Comparison of ENCODE assay signal across 21 mouse cellular contexts in the genomic region with DNA sequence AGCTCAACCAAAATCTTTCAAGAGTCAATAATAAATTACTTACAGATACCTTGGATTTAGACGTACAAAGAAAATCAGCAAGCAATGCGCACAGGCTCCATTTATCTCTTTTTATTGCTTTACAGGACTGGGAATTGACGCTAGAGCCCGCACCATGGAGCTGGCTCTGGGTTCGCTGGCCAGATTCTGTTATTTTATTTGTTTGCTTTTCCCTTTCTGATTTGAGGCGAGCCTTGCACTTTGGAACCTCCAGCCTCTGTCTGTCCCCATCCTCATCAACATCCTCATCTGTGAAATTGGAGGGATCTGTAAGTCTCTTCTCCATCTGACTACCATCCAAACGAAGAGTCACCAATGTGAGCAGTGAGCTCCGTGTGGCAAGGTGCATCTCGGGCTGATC. TPM values are rescaled to one million over a fixed set of nuclear protein-coding genes. Genes with fewer than 3 reads are reported as not detected.
DNase-seq lines count a peak whose midpoint lies in the region; ATAC-seq and TF ChIP-seq lines count a peak whose summit lies in the region.
"Had no signal": no experiment of that assay in that cellular context is flagged by ENCODE, and none has a peak within 500 bp of the region (broad histone marks: within the 10 kb centered on the region; RNA-seq: fewer than 3 reads in every experiment).

No protein-coding gene starts in this region.

- no peaks in the 10 kb centered on the region for H3K27me3 ChIP-seq in intestine, embryonic 15.5 days (replicated peaks)
- H3K27me3 ChIP-seq in intestine, postnatal 0 days (replicated peaks; ENCODE audit: control insufficient read depth, insufficient read depth, low read length), result no peaks in the 10 kb centered on the region
- H3K27me3 ChIP-seq in liver, adult 2 months (ENCODE audit: control insufficient read depth, insufficient read depth, low read length), result no peaks in the 10 kb centered on the region
- no peaks in the 10 kb centered on the region for H3K27me3 ChIP-seq in liver, embryonic 12.5 days (replicated peaks)
- no peaks in the 10 kb centered on the region for H3K27me3 ChIP-seq in intestine, embryonic 16.5 days (replicated peaks; ENCODE audit: control insufficient read depth, insufficient read depth, low read length)
- no peaks in the 10 kb centered on the region for H3K27me3 ChIP-seq in heart, adult 2 months (ENCODE audit: control insufficient read depth, insufficient read depth, low read length)
- H3K27me3 ChIP-seq: CH12.LX, Patski had no signal

- H3K36me3 ChIP-seq in intestine, embryonic 15.5 days, result no peaks in the 10 kb centered on the region
- H3K36me3 ChIP-seq in intestine, postnatal 0 days (ENCODE audit: control insufficient read depth, insufficient read depth), result no peaks in the 10 kb centered on the region
- no peaks in the 10 kb centered on the region for H3K36me3 ChIP-seq in liver, adult 2 months (ENCODE audit: control insufficient read depth, insufficient read depth, low read length)
- no peaks in the 10 kb centered on the region for H3K36me3 ChIP-seq in liver, embryonic 12.5 days
- no peaks in the 10 kb centered on the region for H3K36me3 ChIP-seq in intestine, embryonic 16.5 days (ENCODE audit: control insufficient read depth, insufficient read depth, low read length)
- no peaks in the 10 kb centered on the region for H3K36me3 ChIP-seq in heart, adult 2 months (ENCODE audit: control insufficient read depth, insufficient read depth, low read length)
- H3K36me3 ChIP-seq: G1E had no signal

- TF ChIP-seq CTCF in intestine, postnatal 0 days (IDR thresholded peaks at IDR 0.05; ENCODE audit: low read depth), result no peak
- TF ChIP-seq CTCF in liver, adult 2 months (IDR thresholded peaks at IDR 0.05; ENCODE audit: low read depth, low read length), result no peak
- TF ChIP-seq CTCF in heart, adult 2 months (IDR thresholded peaks at IDR 0.05), result no peak

- DNase-seq in liver, adult 2 months (ENCODE audit: extremely low read depth, low read depth, low spot score), result peak; percentile 46
- no peak for DNase-seq in heart, adult 2 months
- DNase-seq: adrenal gland, adult 2 months; adrenal gland, adult 8-10 months; adrenal gland, postnatal 10 days; adrenal gland, postnatal 14 days; adrenal gland, postnatal 25 days; adrenal gland, postnatal 36 days; B cell, adult 2 months; cerebellum, adult 11 months; cerebellum, adult 11-12 months; cerebellum, adult 18-20 months had no signal

- H3K4me3 ChIP-seq in intestine, embryonic 15.5 days (replicated peaks), result no peak overlapping the region
- no peak overlapping the region for H3K4me3 ChIP-seq in intestine, postnatal 0 days (ENCODE audit: low read depth, low read length)
- H3K4me3 ChIP-seq in liver, adult 2 months (ENCODE audit: insufficient read depth, low read depth, low read length), result no peak overlapping the region
- no peak overlapping the region for H3K4me3 ChIP-seq in liver, embryonic 12.5 days
- no peak overlapping the region for H3K4me3 ChIP-seq in intestine, embryonic 16.5 days (ENCODE audit: low read length)
- H3K4me3 ChIP-seq in heart, adult 2 months, result no peak overlapping the region

- no peaks in the 10 kb centered on the region for H3K79me2 ChIP-seq in liver, adult 2 months (ENCODE audit: control insufficient read depth, insufficient read depth, low read length)
- H3K79me2 ChIP-seq in heart, adult 2 months (replicated peaks; ENCODE audit: control insufficient read depth, insufficient read depth, low read length), result no peaks in the 10 kb centered on the region

- no peak overlapping the region for H3K4me2 ChIP-seq in intestine, embryonic 15.5 days (replicated peaks)
- no peak overlapping the region for H3K4me2 ChIP-seq in intestine, postnatal 0 days (replicated peaks; ENCODE audit: low read depth)
- no peak overlapping the region for H3K4me2 ChIP-seq in liver, embryonic 12.5 days
- H3K4me2 ChIP-seq in intestine, embryonic 16.5 days (ENCODE audit: low read depth, low read length), result no peak overlapping the region

- TF ChIP-seq POLR2A in liver, adult 2 months (IDR thresholded peaks at IDR 0.05; ENCODE audit: extremely low read depth, insufficient read depth, low read length), result no peak
- no peak for TF ChIP-seq POLR2A in heart, adult 2 months (IDR thresholded peaks at IDR 0.05; ENCODE audit: insufficient read depth, low read depth, low read length)

- no peak overlapping the region for H3K9ac ChIP-seq in intestine, embryonic 15.5 days
- H3K9ac ChIP-seq in intestine, postnatal 0 days (ENCODE audit: low read depth, low read length), result no peak overlapping the region
- no peak overlapping the region for H3K9ac ChIP-seq in liver, adult 2 months (ENCODE audit: low read depth, low read length)
- no peak overlapping the region for H3K9ac ChIP-seq in liver, embryonic 12.5 days
- no peak overlapping the region for H3K9ac ChIP-seq in intestine, embryonic 16.5 days (ENCODE audit: low read depth, low read length)
- no peak overlapping the region for H3K9ac ChIP-seq in heart, adult 2 months (ENCODE audit: low read depth, low read length)

- intact Hi-C loops in heart, adult 2 months (cut with DNase I), result no loop called here

- no peaks in the 10 kb centered on the region for H3K9me3 ChIP-seq in intestine, embryonic 15.5 days
- H3K9me3 ChIP-seq in intestine, postnatal 0 days (ENCODE audit: control insufficient read depth), result no peaks in the 10 kb centered on the region
- H3K9me3 ChIP-seq in liver, embryonic 12.5 days (replicated peaks), result no peaks in the 10 kb centered on the region
- H3K9me3 ChIP-seq in intestine, embryonic 16.5 days (ENCODE audit: control insufficient read depth, low read length), result no peaks in the 10 kb centered on the region
- H3K9me3 ChIP-seq: G1E had no signal

- H3K27ac ChIP-seq in intestine, embryonic 15.5 days, result no peak overlapping the region
- H3K27ac ChIP-seq in intestine, postnatal 0 days (ENCODE audit: low read depth, low read length), result no peak overlapping the region
- H3K27ac ChIP-seq in liver, adult 2 months (replicated peaks; ENCODE audit: insufficient read depth, low read depth, low read length), result no peak overlapping the region
- H3K27ac ChIP-seq in liver, embryonic 12.5 days, result no peak overlapping the region
- no peak overlapping the region for H3K27ac ChIP-seq in intestine, embryonic 16.5 days (ENCODE audit: low read length)
- H3K27ac ChIP-seq in heart, adult 2 months, result no peak overlapping the region

- H3K4me1 ChIP-seq in intestine, embryonic 15.5 days (replicated peaks), result no peaks in the 10 kb centered on the region
- H3K4me1 ChIP-seq in intestine, postnatal 0 days (replicated peaks; ENCODE audit: control insufficient read depth, insufficient read depth, low read length), result no peaks in the 10 kb centered on the region
- H3K4me1 ChIP-seq in liver, adult 2 months (ENCODE audit: control insufficient read depth, insufficient read depth, low read length), result no peaks in the 10 kb centered on the region; the same call in 1 of the 2 replicates
- H3K4me1 ChIP-seq in liver, embryonic 12.5 days, result no peaks in the 10 kb centered on the region
- H3K4me1 ChIP-seq in intestine, embryonic 16.5 days (ENCODE audit: control insufficient read depth, insufficient read depth, low read length), result no peaks in the 10 kb centered on the region; the same call in 1 of the 2 replicates
- H3K4me1 ChIP-seq in heart, adult 2 months (ENCODE audit: control insufficient read depth, insufficient read depth, low read length), result no peaks in the 10 kb centered on the region; the same call in 1 of the 2 replicates

- peak; percentile 87 for ATAC-seq in intestine, embryonic 15.5 days
- ATAC-seq in intestine, postnatal 0 days, result no peak
- ATAC-seq in liver, embryonic 12.5 days, result no peak
- ATAC-seq in intestine, embryonic 16.5 days, result peak; percentile 84
- ATAC-seq: activated CD4-positive, CD25-positive, alpha-beta regulatory T cell, adult 4 months; CD4-positive, CD25-positive, alpha-beta regulatory T cell, adult 4 months; Patski had no signal

- 58% methylated on average over 9 of the region's 9 CpGs for WGBS in intestine, embryonic 15.5 days
- 40% methylated on average over 9 of the region's 9 CpGs for WGBS in intestine, postnatal 0 days
- 50% methylated on average over 9 of the region's 9 CpGs for WGBS in liver, adult 2 months
- 68% methylated on average over 9 of the region's 9 CpGs for WGBS in liver, embryonic 12.5 days (ENCODE audit: insufficient replicate concordance)
- 58% methylated on average over 9 of the region's 9 CpGs for WGBS in intestine, embryonic 16.5 days
- WGBS in heart, adult 2 months, result 99% methylated on average over 9 of the region's 9 CpGs

- TF ChIP-seq EP300 in heart, adult 2 months (IDR thresholded peaks at IDR 0.05; ENCODE audit: insufficient read depth, low read depth, low read length), result no peak

RNA-seq across cellular contexts. Expression of a gene that starts 47.8 kb away (rescaled TPM):
- polyA plus RNA-seq in intestine, embryonic 15.5 days (2015; fragmentation: Nextera tagmentation; extraction: Ambion mirVana), result 72.3 and 79.5 TPM in 2 replicates
- 64.4 and 65.3 TPM in 2 replicates for polyA plus RNA-seq in intestine, postnatal 0 days (2015; fragmentation: Nextera tagmentation; extraction: Ambion mirVana)
- total RNA-seq in liver, adult 2 months (2014; rRNA removed), result 8.1 and 11.5 TPM in 2 replicates
- polyA plus RNA-seq in liver, adult 2 months (2012; rRNA removed), result 1.3 and 1.9 TPM in 2 replicates
- polyA plus RNA-seq in liver, embryonic 12.5 days (2016; fragmentation: Nextera tagmentation; extraction: Ambion mirVana), result 24.7 and 26.3 TPM in 2 replicates
- polyA plus RNA-seq in intestine, embryonic 16.5 days (2015; fragmentation: Nextera tagmentation; extraction: Ambion mirVana), result 66.9 and 71.5 TPM in 2 replicates
- total RNA-seq in heart, adult 2 months (2021), result 10 to 100 TPM; 51.8 to 55.8 TPM
- 13.7 and 23.1 TPM in 2 replicates for polyA plus RNA-seq in heart, adult 2 months (2012; rRNA removed)

Comparison
In these comparisons a context has a peak if more than half of its experiments do, and no peak if none do; other contexts are left out.
1. ATAC-seq: peak in intestine, embryonic 15.5 days (single experiment) and intestine, embryonic 16.5 days (single experiment); none in intestine, postnatal 0 days (single experiment) and liver, embryonic 12.5 days (single experiment).